ENCODE assay signal across 8 mouse cellular contexts in genomic region chr7:67952777-67953700, GRCm38 (mm10). TPM values are rescaled to one million over a fixed set of nuclear protein-coding genes. Genes with fewer than 3 reads are reported as not detected.
DNase-seq lines count a peak whose midpoint lies in the region; ATAC-seq and TF ChIP-seq lines count a peak whose summit lies in the region.

TSS of gene Igf1r (plus strand) at chr7:67952827.

- WGBS in embryonic facial prominence, embryonic 11.5 days: under 1% methylated on average over 58 of the region's 62 CpGs
- WGBS in heart, embryonic 11.5 days (ENCODE audit: insufficient replicate concordance): under 1% methylated on average over 62 of the region's 62 CpGs
- WGBS in kidney, embryonic 15.5 days: under 1% methylated on average over 60 of the region's 62 CpGs
- WGBS in liver, embryonic 15.5 days (ENCODE audit: insufficient replicate concordance): under 1% methylated on average over 62 of the region's 62 CpGs
- under 1% methylated on average over 57 of the region's 62 CpGs for WGBS in neural tube, embryonic 11.5 days
- WGBS in thymus, adult 2 months: under 1% methylated on average over 61 of the region's 62 CpGs

- TF ChIP-seq POLR2A in thymus, adult 2 months (IDR thresholded peaks at IDR 0.05; ENCODE audit: control insufficient read depth, extremely low read depth, insufficient read depth, low read length, poor library complexity): no peak

- no peaks in the 10 kb centered on the region for H3K27me3 ChIP-seq in embryonic facial prominence, embryonic 11.5 days (ENCODE audit: control insufficient read depth, insufficient read depth, low read length)
- H3K27me3 ChIP-seq in heart, embryonic 11.5 days (ENCODE audit: control insufficient read depth, insufficient read depth, low read length): no peaks in the 10 kb centered on the region
- H3K27me3 ChIP-seq in kidney, embryonic 15.5 days: 0 out of 2 replicates have a peak, but pooled peaks cover 1% of the 10 kb centered on the region
- peaks cover 64% of the 10 kb centered on the region for H3K27me3 ChIP-seq in liver, embryonic 15.5 days
- no peaks in the 10 kb centered on the region for H3K27me3 ChIP-seq in neural tube, embryonic 11.5 days (ENCODE audit: control insufficient read depth, insufficient read depth, low read length)
- H3K27me3 ChIP-seq in thymus, adult 2 months (ENCODE audit: control insufficient read depth, insufficient read depth, low read length): peaks cover 4% of the 10 kb centered on the region; the same call in 1 of the 2 replicates

- H3K9me3 ChIP-seq in embryonic facial prominence, embryonic 11.5 days (replicated peaks; ENCODE audit: control insufficient read depth, low read length): no peaks in the 10 kb centered on the region
- H3K9me3 ChIP-seq in heart, embryonic 11.5 days (replicated peaks; ENCODE audit: control insufficient read depth, low read length): no peaks in the 10 kb centered on the region
- H3K9me3 ChIP-seq in kidney, embryonic 15.5 days (replicated peaks): no peaks in the 10 kb centered on the region
- H3K9me3 ChIP-seq in liver, embryonic 15.5 days (replicated peaks): no peaks in the 10 kb centered on the region
- no peaks in the 10 kb centered on the region for H3K9me3 ChIP-seq in neural tube, embryonic 11.5 days (ENCODE audit: control insufficient read depth, low read length)

- ATAC-seq in embryonic facial prominence, embryonic 11.5 days (replicated peaks; ENCODE audit: insufficient number of reproducible peaks, low FRiP score, low TSS enrichment, low read depth): no peak
- ATAC-seq in heart, embryonic 11.5 days (replicated peaks; ENCODE audit: insufficient number of reproducible peaks, low FRiP score, low TSS enrichment): no peak
- ATAC-seq in kidney, embryonic 15.5 days (replicated peaks; ENCODE audit: low FRiP score): no peak
- 0 out of 2 replicates have a peak, but pooled peaks have one; percentile 4 for ATAC-seq in liver, embryonic 15.5 days (ENCODE audit: insufficient read depth)
- ATAC-seq in neural tube, embryonic 11.5 days (ENCODE audit: insufficient read depth, low FRiP score, low TSS enrichment): no peak

- peak within 1 kb of the TSS; percentile 89 for H3K9ac ChIP-seq in embryonic facial prominence, embryonic 11.5 days (replicated peaks; ENCODE audit: low read length)
- H3K9ac ChIP-seq in heart, embryonic 11.5 days (ENCODE audit: low read depth, low read length): peak within 1 kb of the TSS; percentile 98
- H3K9ac ChIP-seq in kidney, embryonic 15.5 days: peak within 1 kb of the TSS; percentile 84
- H3K9ac ChIP-seq in liver, embryonic 15.5 days: peak within 1 kb of the TSS; percentile 92
- H3K9ac ChIP-seq in neural tube, embryonic 11.5 days (ENCODE audit: low read length): peak within 1 kb of the TSS; percentile 98

- TF ChIP-seq CTCF in thymus, adult 2 months (IDR thresholded peaks at IDR 0.05; ENCODE audit: borderline replicate concordance, control insufficient read depth, extremely low read depth, insufficient read depth, low read length, poor library complexity): no peak

- H3K27ac ChIP-seq in embryonic facial prominence, embryonic 11.5 days (replicated peaks; ENCODE audit: low read depth, low read length): peak within 1 kb of the TSS; percentile 99
- H3K27ac ChIP-seq in heart, embryonic 11.5 days (ENCODE audit: low read depth, low read length): peak within 1 kb of the TSS; percentile 100
- peak within 1 kb of the TSS; percentile 98 for H3K27ac ChIP-seq in kidney, embryonic 15.5 days
- H3K27ac ChIP-seq in liver, embryonic 15.5 days (replicated peaks): peak within 1 kb of the TSS; percentile 93
- peak within 1 kb of the TSS; percentile 100 for H3K27ac ChIP-seq in neural tube, embryonic 11.5 days (ENCODE audit: low read depth, low read length)
- peak within 1 kb of the TSS; percentile 3; the same call in 1 of the 2 replicates for H3K27ac ChIP-seq in thymus, adult 2 months (ENCODE audit: control insufficient read depth, insufficient read depth, low read length)

- DNase-seq in B cell, adult 2 months: peak; percentile 45 to 55
- peak; percentile 70 to 87 for DNase-seq in adrenal gland, adult (ENCODE audit: inconsistent age in 2 of 2, low spot score in 1 of 2)
- DNase-seq in embryonic facial prominence, embryonic 11.5 days (ENCODE audit: low spot score): peak; percentile 67
- DNase-seq in neural tube, embryonic 11.5 days (ENCODE audit: low spot score): peak; percentile 73
- peak; percentile 43 for DNase-seq in thymus, adult 2 months

- H3K36me3 ChIP-seq in embryonic facial prominence, embryonic 11.5 days (replicated peaks; ENCODE audit: control insufficient read depth, insufficient read depth, low read depth, low read length): no peaks in the 10 kb centered on the region
- H3K36me3 ChIP-seq in heart, embryonic 11.5 days (ENCODE audit: control insufficient read depth, insufficient read depth, low read length): no peaks in the 10 kb centered on the region
- no peaks in the 10 kb centered on the region for H3K36me3 ChIP-seq in kidney, embryonic 15.5 days
- no peaks in the 10 kb centered on the region for H3K36me3 ChIP-seq in liver, embryonic 15.5 days (replicated peaks)
- H3K36me3 ChIP-seq in neural tube, embryonic 11.5 days (ENCODE audit: control insufficient read depth, insufficient read depth, low read length): no peaks in the 10 kb centered on the region
- H3K36me3 ChIP-seq in thymus, adult 2 months (ENCODE audit: control insufficient read depth, insufficient read depth, low read length): no peaks in the 10 kb centered on the region

- H3K4me1 ChIP-seq in embryonic facial prominence, embryonic 11.5 days (ENCODE audit: control insufficient read depth, insufficient read depth, low read length): no peaks in the 10 kb centered on the region
- H3K4me1 ChIP-seq in heart, embryonic 11.5 days (ENCODE audit: control insufficient read depth, insufficient read depth, low read length): peaks cover 34% of the 10 kb centered on the region
- H3K4me1 ChIP-seq in kidney, embryonic 15.5 days: peaks cover 37% of the 10 kb centered on the region
- peaks cover 61% of the 10 kb centered on the region for H3K4me1 ChIP-seq in liver, embryonic 15.5 days (replicated peaks)
- peaks cover 12% of the 10 kb centered on the region for H3K4me1 ChIP-seq in neural tube, embryonic 11.5 days (ENCODE audit: control insufficient read depth, insufficient read depth, low read length)
- H3K4me1 ChIP-seq in thymus, adult 2 months (replicated peaks; ENCODE audit: control insufficient read depth, insufficient read depth, low read length): peaks cover 26% of the 10 kb centered on the region

- peak within 1 kb of the TSS; percentile 98 for H3K4me3 ChIP-seq in embryonic facial prominence, embryonic 11.5 days (ENCODE audit: low read depth, low read length)
- H3K4me3 ChIP-seq in heart, embryonic 11.5 days (ENCODE audit: low read depth, low read length): peak within 1 kb of the TSS; percentile 95
- peak within 1 kb of the TSS; percentile 94 for H3K4me3 ChIP-seq in kidney, embryonic 15.5 days (replicated peaks)
- H3K4me3 ChIP-seq in liver, embryonic 15.5 days (replicated peaks): peak within 1 kb of the TSS; percentile 90
- peak within 1 kb of the TSS; percentile 88 for H3K4me3 ChIP-seq in neural tube, embryonic 11.5 days (ENCODE audit: low read depth, low read length)
- H3K4me3 ChIP-seq in thymus, adult 2 months (ENCODE audit: control insufficient read depth, insufficient read depth, low read length): peak within 1 kb of the TSS; percentile 78

- peak within 1 kb of the TSS; percentile 97 for H3K4me2 ChIP-seq in embryonic facial prominence, embryonic 11.5 days (ENCODE audit: low read depth, low read length)
- peak within 1 kb of the TSS; percentile 97 for H3K4me2 ChIP-seq in heart, embryonic 11.5 days
- peak within 1 kb of the TSS; percentile 96 for H3K4me2 ChIP-seq in kidney, embryonic 15.5 days
- peak within 1 kb of the TSS; percentile 96 for H3K4me2 ChIP-seq in liver, embryonic 15.5 days
- peak within 1 kb of the TSS; percentile 97 for H3K4me2 ChIP-seq in neural tube, embryonic 11.5 days (ENCODE audit: low read depth)

RNA-seq across cellular contexts. Expression of gene Igf1r, which starts in this region (rescaled TPM):
- 19.4 and 20.2 TPM in 2 replicates for polyA plus RNA-seq in embryonic facial prominence, embryonic 11.5 days (2014; fragmentation: Nextera tagmentation; extraction: Ambion mirVana)
- 16.1 and 19.3 TPM in 2 replicates for polyA plus RNA-seq in heart, embryonic 11.5 days (2014; fragmentation: Nextera tagmentation; extraction: Ambion mirVana)
- polyA plus RNA-seq in kidney, embryonic 15.5 days (2015; fragmentation: Nextera tagmentation; extraction: Ambion mirVana): 25.9 and 26.9 TPM in 2 replicates
- polyA plus RNA-seq in liver, embryonic 15.5 days (2015; fragmentation: Nextera tagmentation; extraction: Ambion mirVana): 2.6 and 3.7 TPM in 2 replicates
- polyA plus RNA-seq in neural tube, embryonic 11.5 days (2014; fragmentation: Nextera tagmentation; extraction: Ambion mirVana): 17.2 and 18.4 TPM in 2 replicates
- 9.0 and 9.2 TPM in 2 replicates for polyA plus RNA-seq in thymus, adult 2 months (2012; rRNA removed)

Comparison
In these comparisons a context has a peak if more than half of its experiments do, and no peak if none do; other contexts are left out.
1. H3K27ac ChIP-seq: peak in every context shown above with its lines; median percentile 100 in heart, embryonic 11.5 days; 100 in neural tube, embryonic 11.5 days; 99 in embryonic facial prominence, embryonic 11.5 days; 98 in kidney, embryonic 15.5 days; 93 in liver, embryonic 15.5 days; 3 in thymus, adult 2 months.